Mouse (Mus musculus) liver, adult 2 months (tissue): ENCODE results near the gene Hnf4a. TPM values are rescaled to one million over a fixed set of nuclear protein-coding genes. Genes with fewer than 3 reads are reported as not detected.
A peak's percentile ranks its signal among the peaks of the same experiment; 100 is the strongest.

Source experiments
- DNase-seq: peaks from one replicate; pipeline ENCODE4 v3.0.0-alpha.2; 2011; ENCODE audit warnings: low read depth, low spot score; ENCODE audit errors: extremely low read depth
- H3K27ac ChIP-seq: fragments of 200-500 bp; replicated peaks from 2 replicates; pipeline ENCODE4 v1.5.1; 2012; ENCODE audit warnings: low read depth, mild to moderate bottlenecking, control low read depth, inconsistent platforms, low read length; ENCODE audit not compliant: insufficient read depth
- H3K27me3 ChIP-seq: fragments of 200-500 bp; 2 replicates; pipeline ENCODE4 v1.6.1; 2012; ENCODE audit warnings: mild to moderate bottlenecking, moderate library complexity, low read length, inconsistent platforms; ENCODE audit not compliant: control insufficient read depth, insufficient read depth
- H3K36me3 ChIP-seq: fragments of 200-500 bp; 2 replicates; pipeline ENCODE4 v1.6.1; 2012; ENCODE audit warnings: low read length, inconsistent platforms; ENCODE audit not compliant: control insufficient read depth, insufficient read depth
- H3K4me1 ChIP-seq: fragments of 200-500 bp; 2 replicates; pipeline ENCODE4 v1.6.1; 2011; ENCODE audit warnings: low read length; ENCODE audit not compliant: control insufficient read depth, insufficient read depth
- H3K4me3 ChIP-seq: fragments of 200-500 bp; 2 replicates; pipeline ENCODE4 v1.5.1; 2011; ENCODE audit warnings: low read depth, mild to moderate bottlenecking, control low read depth, low read length, moderate library complexity; ENCODE audit not compliant: insufficient read depth
- H3K79me2 ChIP-seq: fragments of 200-500 bp; 2 replicates; pipeline ENCODE4 v1.6.1; 2012; ENCODE audit warnings: inconsistent platforms, mild to moderate bottlenecking, low read length, moderate library complexity; ENCODE audit not compliant: control insufficient read depth, insufficient read depth
- H3K9ac ChIP-seq: fragments of 200-500 bp; 2 replicates; pipeline ENCODE4 v1.6.1; 2012; ENCODE audit warnings: low read depth, mild to moderate bottlenecking, control low read depth, inconsistent platforms, low read length
- CTCF ChIP-seq: fragments of 200-500 bp; IDR thresholded peaks from 2 replicates; pipeline ENCODE4 v1.5.1; 2011; ENCODE audit warnings: low read depth, low read length, control low read depth
- POLR2A ChIP-seq: fragments of 200-500 bp; IDR thresholded peaks from 2 replicates; pipeline ENCODE4 v1.6.1; 2011; ENCODE audit warnings: low read length, control low read depth; ENCODE audit not compliant: insufficient read depth; ENCODE audit errors: extremely low read depth
- WGBS: fragments of 180-500 bp; shearing (Covaris S2); methylation state at CpG from one replicate; pipeline ENCODE4 v1.1.7; 2018; 5-methylcytosine and 5-hydroxymethylcytosine counted together
- polyA plus RNA-seq: library from polyadenylated mRNA; depleted of rRNA; stranded (reverse); fragments of >200 nt; gene quantifications from 2 replicates; pipeline ENCODE4 v1.2.3, GENCODE M21; 2012
- total RNA-seq: library from RNA; depleted of rRNA; stranded (reverse); fragments of >200 nt; gene quantifications from 2 replicates; pipeline ENCODE4 v1.2.3, GENCODE M21; 2014

Gene Hnf4a
- total and polyA plus RNA-seq, 2 experiments: 164 to 260 TPM

- no peaks in the 10 kb centered on the region for H3K27me3 ChIP-seq
- peak; percentile 99 for DNase-seq
- TF ChIP-seq CTCF (no peak), POLR2A (no peak)
- H3K4me1 ChIP-seq: peaks cover 27% of the 10 kb centered on the region
- peaks cover 9% of the 10 kb centered on the region; the same call in 1 of the 2 replicates for H3K36me3 ChIP-seq
- WGBS: 25% methylated on average over 2 of the region's 2 CpGs
- H3K9ac ChIP-seq: peak overlapping the region; percentile 76
- peak overlapping the region; percentile 45 for H3K4me3 ChIP-seq
- peak overlapping the region; percentile 97 for H3K27ac ChIP-seq
- peaks cover 8% of the 10 kb centered on the region; the same call in 1 of the 2 replicates for H3K79me2 ChIP-seq
These were observed 31.8 kb downstream of the Hnf4a start for GRCm38 (mm10) chr2:163538410-163538809.

GRCm38 (mm10) chr2:163539321-163540040, 32.9 kb downstream of the Hnf4a start:
- no peaks in the 10 kb centered on the region for H3K27me3 ChIP-seq
- H3K79me2 ChIP-seq: peaks cover 8% of the 10 kb centered on the region; the same call in 1 of the 2 replicates
- TF ChIP-seq CTCF (no peak), POLR2A (peak; percentile 23; the same call in 1 of the 2 replicates)
- peak overlapping the region; percentile 76 for H3K9ac ChIP-seq
- peak; percentile 96 for DNase-seq
- peak overlapping the region; percentile 89 for H3K27ac ChIP-seq
- H3K4me1 ChIP-seq: peaks cover 21% of the 10 kb centered on the region
- 23% methylated on average over 13 of the region's 13 CpGs for WGBS
- peak overlapping the region; percentile 43 for H3K4me3 ChIP-seq
- H3K36me3 ChIP-seq: peaks cover 3% of the 10 kb centered on the region; the same call in 1 of the 2 replicates

GRCm38 (mm10) chr2:163540231-163541117, 33.9 kb downstream of the Hnf4a start:
- Histone ChIP-seq H3K27ac (peak overlapping the region; percentile 98), H3K36me3 (peaks cover 3% of the 10 kb centered on the region; the same call in 1 of the 2 replicates), H3K9ac (peak overlapping the region; percentile 88), H3K27me3 (no peaks in the 10 kb centered on the region), H3K4me1 (peaks cover 21% of the 10 kb centered on the region), H3K79me2 (peaks cover 8% of the 10 kb centered on the region; the same call in 1 of the 2 replicates), H3K4me3 (peak overlapping the region; percentile 60)
- WGBS: 14% methylated on average over 9 of the region's 9 CpGs
- DNase-seq: peak; percentile 98
- TF ChIP-seq CTCF (no peak), POLR2A (peak; percentile 46; the same call in 1 of the 2 replicates)

GRCm38 (mm10) chr2:163541568-163542182, 35.1 kb downstream of the Hnf4a start:
- 24% methylated on average over 10 of the region's 10 CpGs for WGBS
- peak; percentile 93 for DNase-seq
- Histone ChIP-seq H3K4me3 (peak overlapping the region; percentile 60), H3K9ac (peak overlapping the region; percentile 88), H3K36me3 (no peaks in the 10 kb centered on the region), H3K27me3 (no peaks in the 10 kb centered on the region), H3K4me1 (peaks cover 19% of the 10 kb centered on the region), H3K79me2 (peaks cover 8% of the 10 kb centered on the region; the same call in 1 of the 2 replicates), H3K27ac (peak overlapping the region; percentile 98)
- TF ChIP-seq CTCF: no peak
- peak; percentile 96 for TF ChIP-seq POLR2A

- Histone ChIP-seq H3K9ac (no peak overlapping the region), H3K79me2 (peaks cover 10% of the 10 kb centered on the region; the same call in 1 of the 2 replicates), H3K4me1 (peaks cover 12% of the 10 kb centered on the region), H3K27ac (no peak overlapping the region; the same call in 1 of the 2 replicates), H3K4me3 (no peak overlapping the region), H3K27me3 (no peaks in the 10 kb centered on the region), H3K36me3 (no peaks in the 10 kb centered on the region)
- no peak for DNase-seq
- no peak for TF ChIP-seq CTCF
- TF ChIP-seq POLR2A: no peak
- whole genome bisulfite sequencing: 95% methylated on average over 10 of the region's 10 CpGs
These were observed 36.1 kb downstream of the Hnf4a start for GRCm38 (mm10) chr2:163542674-163543073.
